Mouse (Mus musculus): Measurements from ENCODE around the gene Tbl1x. TPM values are rescaled to one million over a fixed set of nuclear protein-coding genes. Genes with fewer than 3 reads are reported as not detected.

Tbl1x gene
- total and polyA plus RNA-seq, 3 experiments: 22.0 to 65.2 (median 27.0) TPM

GRCm38 (mm10) chrX:77559199-77559881, 48.5 kb downstream of the Tbl1x start:
- Histone ChIP-seq H3K4me1 (ENCODE audit: control insufficient read depth in 1 of 2, insufficient read depth in 2 of 2) (peaks cover 0 to 6% of the 10 kb centered on the region in 2 experiments; a peak in 1 of 4 replicates), H3K79me2 (replicated peaks; ENCODE audit: control insufficient read depth, extremely low read depth, insufficient read depth, poor library complexity, severe bottlenecking) (peaks cover 9% of the 10 kb centered on the region; the same call in 1 of the 2 replicates), H3K27me3 (replicated peaks) (no peaks in the 10 kb centered on the region), H3K27ac (ENCODE audit: insufficient read depth, low read depth) (no peak overlapping the region), H3K9me3 (replicated peaks; ENCODE audit: low read length) (peaks cover 7% of the 10 kb centered on the region), H3K4me2 (ENCODE audit: insufficient read depth, low read depth, poor library complexity, severe bottlenecking) (no peak overlapping the region), H3K9ac (ENCODE audit: insufficient read depth, low read depth) (no peak overlapping the region), H3K4me3 (replicated peaks in 1 of 3; ENCODE audit: low read depth in 2 of 3, low read length in 2 of 3, poor library complexity in 1 of 3) (no peak overlapping the region), H3K36me3 (replicated peaks in 1 of 2; ENCODE audit: control insufficient read depth in 1 of 2, insufficient read depth in 1 of 2, low read length in 1 of 2) (peaks cover 0 to 19% of the 10 kb centered on the region in 2 experiments)
- DNase-seq (ENCODE audit: extremely low read depth): no peak
- dilution Hi-C loops (cut with MboI; ENCODE audit: extremely low pct_ligation_motif_present, extremely low pct_unique_long_range_greater_than_20kb, low sequenced_read_pairs) (no loop called here), in situ Hi-C loops (cut with MboI; ENCODE audit: low pct_ligation_motif_present, low pct_unique_long_range_greater_than_20kb, low sequenced_read_pairs) (no loop called here)
- no peak for TF ChIP-seq GABPA (IDR thresholded peaks at IDR 0.05; ENCODE audit: insufficient replicate concordance, low read depth, low read length)
- TF ChIP-seq RCOR1 (conservative IDR thresholded peaks at IDR 0.05; ENCODE audit: low read depth, low read length): no peak

DNA sequence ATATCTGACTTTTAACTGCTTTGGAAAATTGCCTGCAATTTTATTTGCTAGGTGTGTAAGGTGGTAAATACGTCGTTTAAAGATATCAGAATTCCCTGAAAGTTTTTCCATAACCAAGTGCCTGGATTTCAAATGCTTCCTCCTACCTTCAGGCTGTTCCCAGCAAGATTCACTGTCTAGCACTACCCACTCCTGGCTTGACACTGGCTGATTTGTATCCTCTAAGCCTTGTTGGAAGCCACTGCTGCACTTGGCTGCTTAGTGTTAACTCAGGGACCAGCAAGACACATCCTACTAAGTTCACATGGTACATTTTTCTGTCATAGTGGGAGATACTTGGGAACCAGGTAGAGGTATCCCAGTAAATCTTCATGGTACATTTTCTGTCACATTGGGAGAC, 52.8 kb downstream of the Tbl1x start:
- H3K79me2 ChIP-seq (replicated peaks; ENCODE audit: control insufficient read depth, extremely low read depth, insufficient read depth, poor library complexity, severe bottlenecking): peaks cover 7% of the 10 kb centered on the region
- TF ChIP-seq ELF1 (IDR thresholded peaks at IDR 0.05; ENCODE audit: low read depth, low read length) (no peak), BHLHE40 (IDR thresholded peaks at IDR 0.05; ENCODE audit: low read depth, low read length) (no peak), ZKSCAN1 (IDR thresholded peaks at IDR 0.05; ENCODE audit: borderline replicate concordance, low read depth, low read length) (no peak), IRF4 (IDR thresholded peaks at IDR 0.05; ENCODE audit: low read depth, low read length) (no peak), MAFK (IDR thresholded peaks at IDR 0.05; ENCODE audit: insufficient replicate concordance, low read length) (no peak), SMC3 (IDR thresholded peaks at IDR 0.05; ENCODE audit: low read depth, low read length) (no peak), ZC3H11A (IDR thresholded peaks at IDR 0.05; ENCODE audit: low read depth, low read length) (no peak), RCOR1 (conservative IDR thresholded peaks at IDR 0.05; ENCODE audit: low read depth, low read length) (no peak), MEF2A (IDR thresholded peaks at IDR 0.05; ENCODE audit: borderline replicate concordance, low read depth, low read length) (no peak), EP300 (IDR thresholded peaks at IDR 0.05; ENCODE audit: low read length) (no peak), JUN (IDR thresholded peaks at IDR 0.05; ENCODE audit: insufficient read depth, low read depth, low read length) (no peak), GABPA (IDR thresholded peaks at IDR 0.05; ENCODE audit: insufficient replicate concordance, low read depth, low read length) (no peak), ZMIZ1 (IDR thresholded peaks at IDR 0.05; ENCODE audit: low read depth, low read length) (no peak), PAX5 (IDR thresholded peaks at IDR 0.05; ENCODE audit: low read length) (no peak), NELFE (IDR thresholded peaks at IDR 0.05; ENCODE audit: low read depth, low read length) (no peak), CTCF (conservative IDR thresholded peaks at IDR 0.05 in 1 of 2, IDR thresholded peaks at IDR 0.05 in 1 of 2; ENCODE audit: low read depth in 2 of 2, low read length in 2 of 2) (no peak), USF1 (IDR thresholded peaks at IDR 0.05; ENCODE audit: low read depth, low read length) (no peak), NRF1 (IDR thresholded peaks at IDR 0.05; ENCODE audit: low read depth, low read length) (no peak), POLR2A (IDR thresholded peaks at IDR 0.05; ENCODE audit: low read depth, low read length) (no peak), JUND (conservative IDR thresholded peaks at IDR 0.05; ENCODE audit: low read depth, low read length) (no peak)
- no peak overlapping the region for H3K9ac ChIP-seq (ENCODE audit: insufficient read depth, low read depth)
- no peak overlapping the region for H3K4me3 ChIP-seq (replicated peaks in 1 of 3; ENCODE audit: low read depth in 2 of 3, low read length in 2 of 3, poor library complexity in 1 of 3)
- peaks cover 7% of the 10 kb centered on the region for H3K9me3 ChIP-seq (replicated peaks; ENCODE audit: low read length)
- peaks cover 0 to 19% of the 10 kb centered on the region in 2 experiments for H3K36me3 ChIP-seq (replicated peaks in 1 of 2; ENCODE audit: control insufficient read depth in 1 of 2, insufficient read depth in 1 of 2, low read length in 1 of 2)
- H3K27me3 ChIP-seq (replicated peaks): no peaks in the 10 kb centered on the region
- H3K4me2 ChIP-seq (ENCODE audit: insufficient read depth, low read depth, poor library complexity, severe bottlenecking): no peak overlapping the region
- H3K27ac ChIP-seq (ENCODE audit: insufficient read depth, low read depth): no peak overlapping the region
- DNase-seq (ENCODE audit: extremely low read depth): no peak
- H3K4me1 ChIP-seq (ENCODE audit: control insufficient read depth in 1 of 2, insufficient read depth in 2 of 2): peaks cover 0 to 10% of the 10 kb centered on the region in 2 experiments; a peak in 1 of 4 replicates
- dilution Hi-C loops (cut with MboI; ENCODE audit: extremely low pct_ligation_motif_present, extremely low pct_unique_long_range_greater_than_20kb, low sequenced_read_pairs): no loop called here
- in situ Hi-C loops (cut with MboI; ENCODE audit: low pct_ligation_motif_present, low pct_unique_long_range_greater_than_20kb, low sequenced_read_pairs): no loop called here
